Mouse (Mus musculus) CD4-positive helper T cell, adult 2 months (primary cell): Measurements from ENCODE around the gene Ndufa13.
"Not testable (repeated sequence)": the region's sequence is repeated elsewhere in the genome, so short reads cannot be mapped to it uniquely, and the experiment has no call there.

Experiments used
- DNase-seq: peaks from one replicate; pipeline ENCODE4 v3.0.0-alpha.2; 2012; ENCODE audit warnings: low read depth, missing footprints, low spot score

Gene Ndufa13

GRCm38 (mm10) chr8:69902163-69903062 lies at the start of gene Ndufa13, which contains the start of the genes Tssk6 and Yjefn3:
Gene Ndufa13, minus strand, starts transcription at chr8:69902558.
Gene Tssk6, plus strand, starts transcription at chr8:69902184.
Gene Yjefn3, minus strand, starts transcription at chr8:69902712.
- peak; percentile 84 for DNase-seq

DNA sequence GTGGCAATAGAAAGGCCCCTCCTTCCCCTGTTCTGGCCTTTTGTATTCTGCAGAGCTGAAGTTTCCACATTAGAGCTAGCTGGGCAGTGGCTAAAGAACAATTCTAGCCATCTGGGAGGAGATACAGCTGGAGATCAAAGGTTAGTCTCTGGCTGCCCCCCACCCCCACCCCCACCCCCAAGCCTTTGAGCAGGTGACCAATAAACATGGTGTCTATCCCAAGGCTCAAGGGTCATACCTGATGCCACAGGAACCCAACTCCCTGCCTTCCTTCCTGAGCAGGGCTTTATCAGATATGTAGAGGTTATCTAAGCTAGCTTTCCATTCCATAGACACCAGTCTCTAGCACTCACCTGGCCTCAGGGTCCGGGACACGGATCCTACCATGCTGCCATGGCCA lies 47.9 kb upstream of the Ndufa13 start:
- no peak for DNase-seq

DNA sequence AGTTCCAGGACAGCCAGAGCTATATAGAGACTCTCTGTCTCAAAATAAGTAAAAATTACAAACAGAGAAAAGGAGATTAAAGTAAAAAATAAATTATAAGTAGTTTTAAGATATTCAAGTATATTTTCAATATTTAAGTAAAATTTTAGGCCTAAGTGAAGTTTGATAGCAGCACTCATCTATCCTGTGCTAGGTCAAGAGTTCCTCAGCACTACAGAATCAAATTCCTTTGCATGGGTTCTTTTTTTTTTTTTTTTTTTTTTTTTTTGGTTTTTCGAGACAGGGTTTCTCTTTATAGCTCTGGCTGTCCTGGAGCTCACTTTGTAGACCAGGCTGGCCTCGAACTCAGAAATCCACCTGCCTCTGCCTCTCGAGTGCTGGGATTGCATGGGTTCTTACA lies 40.1 kb upstream of the Ndufa13 start:
- not testable (repeated sequence) for DNase-seq

DNA sequence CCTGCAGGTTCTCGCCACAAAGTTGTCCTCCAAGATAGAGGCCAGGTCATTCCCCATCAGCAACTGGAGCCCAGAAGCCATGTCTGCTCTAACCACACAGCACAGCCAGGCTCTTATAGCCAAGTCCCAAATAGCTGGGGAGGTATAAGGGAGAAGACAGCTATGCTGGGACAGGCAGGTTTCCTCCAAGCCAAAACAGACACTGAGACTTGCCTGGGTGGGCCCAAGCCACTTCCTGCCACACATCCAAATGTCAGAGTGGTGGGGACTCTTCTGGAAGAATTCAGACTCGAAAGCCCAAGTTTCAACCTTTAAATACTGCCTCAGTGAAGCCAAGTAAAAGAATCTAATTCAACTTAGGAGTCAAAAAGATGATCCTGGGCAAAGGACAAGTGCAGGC lies 38.0 kb upstream of the Ndufa13 start:
- DNase-seq = peak; percentile 24

DNA sequence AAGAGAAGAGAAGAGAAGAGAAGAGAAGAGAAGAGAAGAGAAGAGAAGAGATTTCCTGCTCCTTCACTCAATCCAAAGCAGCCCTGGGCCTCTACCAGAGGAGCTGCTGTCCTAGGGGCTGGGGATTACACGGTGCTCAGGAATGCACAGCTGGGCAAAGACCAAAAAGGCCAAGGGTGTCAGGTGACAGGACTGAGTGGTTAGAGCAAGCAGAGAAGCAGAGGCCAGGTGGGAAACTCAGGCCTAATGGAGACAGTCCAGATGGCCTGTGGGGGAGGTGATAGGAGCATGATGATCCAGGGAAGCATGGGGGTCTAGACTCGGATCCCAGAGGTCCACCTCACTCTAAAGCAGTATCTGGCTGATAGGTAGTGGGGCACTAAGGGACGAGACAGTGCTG lies 37.3 kb upstream of the Ndufa13 start:
- DNase-seq = no peak

DNA sequence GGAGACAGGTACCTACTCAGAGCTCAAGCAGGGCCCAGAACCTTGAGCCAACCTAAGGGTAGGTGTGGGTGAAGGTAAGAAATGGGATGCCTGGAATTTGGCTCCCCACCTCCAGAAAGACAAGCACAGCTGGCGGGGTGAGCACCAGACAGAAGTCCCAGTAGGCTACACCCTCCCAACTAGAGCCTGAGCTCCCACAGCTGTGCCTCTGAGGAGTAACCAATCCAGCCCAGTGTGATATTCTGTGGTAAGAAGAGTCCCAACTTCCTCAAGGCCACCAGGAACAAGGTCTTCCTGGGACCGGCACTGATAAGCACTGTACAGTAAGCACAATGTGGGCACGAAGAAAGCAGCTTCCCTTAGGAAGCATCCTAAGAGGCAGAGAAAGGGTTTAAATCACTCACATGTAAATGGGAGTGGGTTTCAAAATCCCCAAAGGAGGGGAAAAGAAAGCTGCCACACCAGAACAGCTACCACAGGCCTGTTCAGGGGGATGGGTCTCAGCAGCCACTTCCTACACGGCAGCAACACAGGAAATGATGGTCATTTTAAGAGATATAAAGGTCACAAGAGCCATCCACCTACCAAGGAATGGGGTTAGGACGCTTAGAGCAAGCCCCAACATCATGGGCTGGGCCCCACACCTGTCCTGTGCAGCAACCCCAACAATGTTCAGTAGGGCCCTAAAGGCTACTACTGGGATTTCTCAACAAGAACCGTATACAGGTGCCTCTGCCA lies 36.1 kb upstream of the Ndufa13 start:
- peak; percentile 48 for DNase-seq

DNA sequence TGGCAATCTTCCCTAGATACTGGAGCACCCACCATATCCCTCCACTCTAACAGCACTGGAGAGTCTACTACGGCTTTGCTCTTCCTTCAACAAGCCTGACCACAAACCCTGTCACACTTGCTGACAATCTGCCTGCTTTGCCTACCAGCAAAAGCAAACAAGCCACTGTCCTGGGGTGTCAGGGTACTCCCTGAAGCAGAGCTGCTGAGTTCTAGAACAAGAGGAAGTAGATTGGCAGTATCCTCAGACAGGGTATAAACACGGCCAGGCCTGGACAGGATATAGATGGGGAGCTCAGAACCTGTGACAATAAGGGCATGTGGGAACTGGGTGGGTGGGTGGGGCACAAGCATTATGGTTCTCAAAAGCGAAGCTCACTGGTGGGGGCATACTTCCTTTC lies 35.1 kb upstream of the Ndufa13 start:
- DNase-seq = peak; percentile 43

- no peak for DNase-seq
Observed at GRCm38 (mm10) chr8:69936050-69936794, 33.9 kb upstream of the Ndufa13 start.

GRCm38 (mm10) chr8:69935431-69935830 lies 33.1 kb upstream of the Ndufa13 start:
- DNase-seq = no peak

GRCm38 (mm10) chr8:69934582-69934981 lies 32.2 kb upstream of the Ndufa13 start:
- no peak for DNase-seq

DNA sequence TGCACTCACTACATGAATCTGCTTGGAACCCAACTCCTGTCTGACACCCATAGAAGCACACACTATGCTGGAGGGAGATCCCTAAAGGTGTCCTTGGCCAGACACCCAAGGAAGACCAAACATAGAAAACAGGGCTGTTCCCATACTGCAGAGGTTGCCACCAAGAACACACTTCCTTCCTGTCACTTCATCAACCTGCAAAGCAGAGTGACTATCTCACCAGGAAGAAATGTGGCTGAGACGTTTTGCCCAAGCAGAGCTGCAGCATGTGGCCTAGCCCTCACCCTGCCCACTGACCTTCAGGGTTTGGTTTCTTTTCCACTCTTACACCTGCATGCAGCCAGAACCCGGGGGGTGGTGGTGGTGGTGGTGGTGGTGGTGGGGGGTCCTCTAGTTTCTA lies 31.5 kb upstream of the Ndufa13 start:
- peak; percentile 50 for DNase-seq

DNA sequence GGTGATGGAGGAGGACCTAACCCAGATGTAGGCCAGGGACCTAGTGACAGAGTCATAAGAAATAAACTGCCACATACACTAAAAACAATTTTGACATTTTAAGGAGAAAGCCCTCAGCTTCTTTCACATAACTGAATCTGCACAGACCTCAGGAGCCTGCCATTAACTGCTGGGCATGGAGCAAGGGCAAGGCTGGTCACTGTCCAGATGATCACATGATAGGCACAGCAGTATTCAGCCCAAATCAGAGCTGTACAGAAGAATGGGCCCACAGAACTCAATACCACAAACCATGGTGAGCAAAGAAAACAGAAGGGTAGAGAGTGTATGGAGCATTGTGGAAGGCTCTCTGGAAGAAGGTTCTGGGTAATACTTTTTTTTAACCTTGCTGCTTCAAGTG lies 24.5 kb upstream of the Ndufa13 start:
- DNase-seq = no peak

DNA sequence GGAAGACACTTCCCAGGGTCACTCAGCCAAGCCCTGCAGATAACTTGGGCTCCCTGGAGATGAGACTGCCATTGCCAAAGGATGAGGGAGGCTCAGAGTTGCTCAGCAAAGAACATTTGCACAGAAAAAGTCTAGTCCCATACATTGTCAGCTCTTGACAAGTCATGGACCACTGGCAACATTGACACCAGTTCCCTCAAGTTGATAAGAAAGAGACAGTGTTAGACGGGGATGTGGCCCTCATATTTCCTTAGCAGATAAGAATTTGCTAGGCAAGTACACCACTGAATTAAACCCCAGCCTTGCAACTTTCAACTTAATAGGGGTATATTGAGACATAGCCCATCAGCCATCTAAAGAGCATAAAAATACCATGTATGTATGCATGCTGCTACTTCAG lies 21.6 kb upstream of the Ndufa13 start:
- no peak for DNase-seq

DNA sequence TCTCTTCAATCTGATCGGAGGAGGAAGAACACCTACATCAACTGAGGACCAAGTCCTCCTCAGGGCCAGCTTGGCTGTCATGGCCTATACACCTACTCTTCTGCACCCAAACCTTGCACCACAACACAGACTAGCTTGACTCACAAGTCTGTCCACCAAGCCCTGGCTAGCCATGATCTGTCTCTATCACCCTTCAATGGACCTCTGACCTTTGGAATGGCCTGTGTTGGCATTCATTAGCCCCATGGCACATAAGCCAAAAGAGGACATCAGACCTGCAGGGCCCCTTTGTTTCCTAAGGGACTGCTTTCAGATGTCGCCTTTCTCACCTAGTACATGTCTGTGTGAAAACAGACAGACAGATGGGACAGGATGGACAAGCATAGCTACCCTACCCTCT lies 18.8 kb upstream of the Ndufa13 start:
- no peak for DNase-seq

GRCm38 (mm10) chr8:69919876-69920662 lies 17.7 kb upstream of the Ndufa13 start:
- DNase-seq = peak; percentile 94

DNA sequence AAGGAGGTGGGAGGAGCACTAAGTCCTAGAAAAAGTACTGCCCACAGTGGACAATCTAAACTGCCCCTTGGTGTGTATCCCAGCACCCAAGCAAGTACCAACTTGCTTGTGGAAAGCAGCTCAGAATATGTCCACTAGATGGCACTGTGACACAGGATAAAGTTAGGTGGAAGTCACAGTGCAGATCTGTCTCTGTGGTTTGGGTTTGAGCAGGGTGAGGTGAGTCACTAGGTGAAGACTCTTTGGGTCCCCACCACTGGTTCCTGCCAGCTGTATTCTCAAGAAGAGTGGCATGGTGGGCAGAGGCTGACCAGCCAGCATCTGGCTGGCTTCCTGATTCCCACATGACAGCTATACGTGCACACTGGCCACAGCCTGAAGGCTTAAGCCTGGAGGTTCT lies 16.7 kb upstream of the Ndufa13 start:
- peak; percentile 92 for DNase-seq

DNA sequence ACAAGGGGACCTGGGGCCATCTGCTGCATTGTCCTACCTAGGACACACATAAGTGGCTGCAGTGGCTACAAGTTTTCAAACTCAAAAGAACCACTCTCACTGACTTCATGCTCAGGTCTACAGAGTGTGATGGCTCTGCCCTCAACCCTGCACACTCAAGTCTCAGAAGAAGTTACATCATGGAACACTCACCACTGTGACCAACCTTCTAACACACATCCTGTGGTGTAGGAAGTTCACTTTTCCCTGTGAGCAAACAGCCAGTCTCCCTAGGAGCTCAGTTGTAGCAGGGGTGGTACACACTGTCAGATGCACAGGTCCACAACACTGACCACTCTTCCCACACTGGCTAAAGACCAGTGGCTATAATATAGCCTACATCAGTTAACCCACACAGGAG lies 16.1 kb upstream of the Ndufa13 start:
- peak; percentile 65 for DNase-seq

DNA sequence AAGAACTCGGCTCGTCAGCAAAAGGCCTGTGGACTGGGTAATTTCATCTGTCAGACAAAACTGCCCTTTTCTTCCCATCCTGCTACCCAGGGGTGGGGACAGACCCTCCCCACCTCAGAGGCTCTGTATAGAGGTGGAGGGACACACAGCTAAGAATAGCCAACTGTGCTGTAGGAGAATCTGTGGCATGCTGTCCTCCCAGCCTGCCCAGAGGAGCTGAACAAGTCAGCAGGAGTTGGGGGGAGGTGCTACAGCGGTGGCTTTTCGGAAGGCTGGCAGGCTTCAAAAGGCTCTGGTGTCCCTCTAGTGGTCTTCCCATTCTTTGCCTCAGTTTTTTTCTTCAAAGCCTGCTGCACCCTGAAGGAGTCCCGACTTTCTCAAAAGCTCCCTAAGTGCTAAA lies 13.4 kb upstream of the Ndufa13 start:
- no peak for DNase-seq

GRCm38 (mm10) chr8:69914526-69914925 lies 12.2 kb upstream of the Ndufa13 start:
- DNase-seq = no peak

- no peak for DNase-seq
Observed at GRCm38 (mm10) chr8:69912478-69913074, 10.2 kb upstream of the Ndufa13 start.

DNA sequence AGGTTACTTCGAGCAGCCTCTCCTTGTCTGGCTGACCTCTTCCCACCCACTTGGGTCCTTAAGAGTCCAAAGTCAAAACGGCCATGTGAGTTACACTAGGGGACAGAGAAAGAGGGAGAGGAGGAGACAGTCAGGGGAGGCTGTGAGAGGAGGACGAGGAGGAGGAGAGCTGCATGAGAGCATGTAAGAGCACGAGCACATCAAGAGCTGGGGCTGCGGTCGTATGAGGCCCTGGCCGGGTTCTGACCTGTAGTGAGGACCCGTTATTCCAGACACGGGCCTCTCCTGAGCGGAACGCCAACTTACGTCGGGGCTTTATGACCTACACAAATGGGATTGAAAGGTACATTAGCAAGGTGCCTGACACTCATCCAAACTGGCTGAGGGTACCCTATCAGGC lies 9.6 kb upstream of the Ndufa13 start:
- no peak for DNase-seq
